Mouse (Mus musculus) left cerebral cortex, adult 9 months (tissue): ENCODE results near the gene Akt1s1.

Experiments
- DNase-seq, 2 experiments: peaks; one replicate each; pipeline ENCODE4 v3.0.0; 2022; ENCODE audit warnings: low spot score in 2 of 2

The Akt1s1 gene

GRCm38 (mm10) chr7:44853065-44853464 is 4.3 kb downstream of the Akt1s1 start:
- DNase-seq: no peak

- DNase-seq: no peak
Observed at GRCm38 (mm10) chr7:44853596-44854355, 5.0 kb downstream of the Akt1s1 start.

GRCm38 (mm10) chr7:44854356-44855031 is 5.7 kb downstream of the Akt1s1 start:
- peak in 1 of 2 experiments; percentile 68 for DNase-seq

- no peak for DNase-seq
Observed at GRCm38 (mm10) chr7:44855036-44855435, 6.2 kb downstream of the Akt1s1 start.

- DNase-seq: no peak
Observed at GRCm38 (mm10) chr7:44856265-44856916, 7.6 kb downstream of the Akt1s1 start.

GRCm38 (mm10) chr7:44857042-44857552 is 8.3 kb downstream of the Akt1s1 start, which contains the start of gene Pnkp:
TSS of gene Pnkp (plus strand) at chr7:44857139.
- DNase-seq: peak; percentile 89 to 95

GRCm38 (mm10) chr7:44857905-44858304 is 9.1 kb downstream of the Akt1s1 start:
- no peak for DNase-seq

- no peak for DNase-seq
Observed at GRCm38 (mm10) chr7:44859896-44860295, 11.1 kb downstream of the Akt1s1 start.

GRCm38 (mm10) chr7:44860576-44861428 is 12.0 kb downstream of the Akt1s1 start:
- no peak for DNase-seq

- no peak for DNase-seq
Observed at GRCm38 (mm10) chr7:44861429-44861816, 12.6 kb downstream of the Akt1s1 start.

- DNase-seq: no peak
Observed at GRCm38 (mm10) chr7:44862434-44862833, 13.6 kb downstream of the Akt1s1 start.

GRCm38 (mm10) chr7:44863210-44863609 is 14.4 kb downstream of the Akt1s1 start:
- no peak for DNase-seq

GRCm38 (mm10) chr7:44863982-44864494 is 15.2 kb downstream of the Akt1s1 start:
- no peak for DNase-seq

GRCm38 (mm10) chr7:44864595-44865542 is 16.1 kb downstream of the Akt1s1 start:
- peak in 1 of 2 experiments; percentile 11 for DNase-seq

- DNase-seq: no peak
Observed at GRCm38 (mm10) chr7:44866276-44867009, 17.7 kb downstream of the Akt1s1 start.

GRCm38 (mm10) chr7:44867010-44867702 is 18.4 kb downstream of the Akt1s1 start:
- DNase-seq: peak in 1 of 2 experiments; percentile 3

- peak in 1 of 2 experiments; percentile 7 for DNase-seq
Observed at GRCm38 (mm10) chr7:44867802-44868201, 19.0 kb downstream of the Akt1s1 start.

GRCm38 (mm10) chr7:44868465-44868864 is 19.7 kb downstream of the Akt1s1 start:
- DNase-seq: peak in 1 of 2 experiments; percentile 5
